Mouse (Mus musculus): ENCODE data around the gene Gm3415. TPM values are rescaled to one million over a fixed set of nuclear protein-coding genes. Genes with fewer than 3 reads are reported as not detected.

Gene Gm3415
- polyA plus RNA-seq, 1 experiment from 2014 or later: not detected

DNA sequence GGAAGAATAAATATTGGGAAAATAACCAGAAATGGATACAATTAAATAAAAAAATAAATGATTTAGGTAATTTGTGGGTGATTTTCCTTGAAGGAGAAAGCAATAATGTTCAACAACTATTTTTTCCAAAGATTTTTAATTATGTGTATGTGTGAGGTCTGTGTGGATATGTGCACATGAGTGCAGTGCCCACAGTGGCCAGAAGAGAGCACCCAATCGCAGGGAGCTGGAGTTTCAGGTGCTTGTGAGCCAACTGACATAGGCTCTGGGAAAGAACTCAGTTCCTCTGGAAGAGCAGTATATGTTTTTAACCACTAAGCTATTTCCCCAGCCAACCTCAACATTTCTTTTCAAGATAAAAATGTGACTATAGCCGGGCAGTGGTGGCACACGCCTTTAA is 20.7 kb downstream of the Gm3415 start:
- H3K9me3 ChIP-seq (ENCODE audit: control insufficient read depth, low read length): no peaks in the 10 kb centered on the region
- WGBS: 84% methylated on average over 3 of the region's 3 CpGs
- no peak for DNase-seq (ENCODE audit: low spot score)
- no peak for ATAC-seq (ENCODE audit: low FRiP score, low TSS enrichment)
- no peak for TF ChIP-seq CTCF (IDR thresholded peaks at IDR 0.05; ENCODE audit: low read depth)
- no peak for TF ChIP-seq EP300 (optimal IDR thresholded peaks at IDR 0.05)
- H3K4me2 ChIP-seq (replicated peaks; ENCODE audit: low read depth): no peak overlapping the region
- no peaks in the 10 kb centered on the region for H3K4me1 ChIP-seq (replicated peaks; ENCODE audit: control insufficient read depth, insufficient read depth)
- no peak overlapping the region for H3K9ac ChIP-seq (ENCODE audit: low read length)
- no peaks in the 10 kb centered on the region for H3K36me3 ChIP-seq (ENCODE audit: control insufficient read depth, insufficient read depth, low read length)
- H3K27ac ChIP-seq (replicated peaks): no peak overlapping the region
- no peaks in the 10 kb centered on the region for H3K27me3 ChIP-seq (ENCODE audit: control insufficient read depth, insufficient read depth, low read length)
- H3K4me3 ChIP-seq (ENCODE audit: low read depth, low read length): no peak overlapping the region

DNA sequence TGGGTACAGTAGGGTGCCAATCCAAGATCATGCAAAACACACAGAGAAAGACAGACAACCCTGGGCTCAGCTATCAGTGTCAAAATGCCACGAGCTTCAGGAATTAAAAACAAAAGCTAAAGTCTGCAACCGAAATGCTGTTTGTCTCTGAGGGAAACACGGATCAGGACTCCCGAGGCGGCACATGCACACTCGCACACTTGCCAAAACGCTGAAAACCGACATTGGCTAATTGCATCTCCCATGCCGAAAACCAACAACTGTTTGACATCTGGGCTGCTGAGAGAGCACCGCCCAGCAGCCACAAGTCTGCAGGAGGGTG is 28.2 kb downstream of the Gm3415 start:
- H3K27ac ChIP-seq (replicated peaks): no peak overlapping the region
- H3K36me3 ChIP-seq (ENCODE audit: control insufficient read depth, insufficient read depth, low read length): no peaks in the 10 kb centered on the region
- no peaks in the 10 kb centered on the region for H3K9me3 ChIP-seq (ENCODE audit: control insufficient read depth, low read length)
- H3K9ac ChIP-seq (ENCODE audit: low read length): no peak overlapping the region
- H3K27me3 ChIP-seq (ENCODE audit: control insufficient read depth, insufficient read depth, low read length): peaks cover 12% of the 10 kb centered on the region
- WGBS: 10% methylated on average over 10 of the region's 10 CpGs
- 0 out of 2 replicates have a peak, but pooled peaks cover 3% of the 10 kb centered on the region for H3K4me1 ChIP-seq (replicated peaks; ENCODE audit: control insufficient read depth, insufficient read depth)
- no peak for DNase-seq (ENCODE audit: low spot score)
- H3K4me3 ChIP-seq (ENCODE audit: low read depth, low read length): peak overlapping the region; percentile 39; the same call in 1 of the 2 replicates
- ATAC-seq (ENCODE audit: low FRiP score, low TSS enrichment): no peak
- TF ChIP-seq CTCF (IDR thresholded peaks at IDR 0.05; ENCODE audit: low read depth) (no peak), EP300 (optimal IDR thresholded peaks at IDR 0.05) (no peak)
- H3K4me2 ChIP-seq (replicated peaks; ENCODE audit: low read depth): peak overlapping the region; percentile 65

DNA sequence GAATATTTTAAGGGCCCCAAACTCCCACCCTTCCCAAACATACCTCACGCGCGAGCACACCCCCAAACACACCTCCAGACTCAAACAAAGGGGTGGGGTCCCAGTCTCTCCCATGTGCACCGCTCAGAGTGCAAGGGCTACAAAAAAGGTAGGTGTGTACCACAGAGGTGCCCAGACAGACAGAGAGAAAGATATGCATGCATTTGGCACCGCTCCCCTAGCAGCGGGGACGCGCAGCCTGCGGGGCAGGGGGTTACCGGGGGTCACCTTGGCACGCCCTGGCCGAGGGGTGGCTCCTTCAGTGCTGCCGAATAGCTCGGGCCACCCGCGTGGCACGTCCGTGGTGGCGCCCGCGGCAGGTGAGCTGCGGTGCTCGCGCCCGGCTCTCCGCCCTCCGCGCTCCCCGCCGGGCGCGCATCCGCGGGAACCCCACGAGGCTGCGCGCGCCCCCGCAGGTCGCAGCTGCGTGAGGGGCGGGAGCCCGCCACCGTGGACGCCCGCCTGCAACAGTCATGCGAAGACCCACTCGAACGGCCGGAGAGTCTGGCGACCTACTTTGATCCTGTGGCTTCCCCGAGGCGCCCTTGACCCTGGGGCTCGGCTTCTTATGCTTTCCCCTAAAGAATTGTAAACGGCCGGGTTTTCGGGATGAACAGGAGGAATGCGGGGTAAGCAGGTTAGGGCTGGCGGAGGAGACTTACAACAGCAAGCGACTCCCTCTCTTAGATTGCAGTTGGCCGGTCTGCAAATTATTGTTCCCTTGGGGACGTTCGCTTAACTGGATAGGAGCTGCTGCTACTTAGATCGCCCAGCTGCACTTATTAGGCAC is 28.8 kb downstream of the Gm3415 start, which contains the start of gene Gpr12:
TSS of gene Gpr12 (minus strand) at position 762 of the 829 bp plus-strand sequence.
- Histone ChIP-seq H3K9ac (ENCODE audit: low read length) (no peak within 1 kb of the TSS), H3K27me3 (ENCODE audit: control insufficient read depth, insufficient read depth, low read length) (peaks cover 12% of the 10 kb centered on the region), H3K36me3 (ENCODE audit: control insufficient read depth, insufficient read depth, low read length) (no peaks in the 10 kb centered on the region), H3K4me1 (replicated peaks; ENCODE audit: control insufficient read depth, insufficient read depth) (0 out of 2 replicates have a peak, but pooled peaks cover 3% of the 10 kb centered on the region), H3K4me3 (ENCODE audit: low read depth, low read length) (peak within 1 kb of the TSS; percentile 39), H3K4me2 (replicated peaks; ENCODE audit: low read depth) (peak within 1 kb of the TSS; percentile 65), H3K27ac (replicated peaks) (no peak within 1 kb of the TSS), H3K9me3 (ENCODE audit: control insufficient read depth, low read length) (no peaks in the 10 kb centered on the region)
- TF ChIP-seq EP300 (optimal IDR thresholded peaks at IDR 0.05) (no peak), CTCF (IDR thresholded peaks at IDR 0.05; ENCODE audit: low read depth) (no peak)
- WGBS: 1% methylated on average over 50 of the region's 64 CpGs
- DNase-seq (ENCODE audit: low spot score) (no peak), ATAC-seq (ENCODE audit: low FRiP score, low TSS enrichment) (no peak)

DNA sequence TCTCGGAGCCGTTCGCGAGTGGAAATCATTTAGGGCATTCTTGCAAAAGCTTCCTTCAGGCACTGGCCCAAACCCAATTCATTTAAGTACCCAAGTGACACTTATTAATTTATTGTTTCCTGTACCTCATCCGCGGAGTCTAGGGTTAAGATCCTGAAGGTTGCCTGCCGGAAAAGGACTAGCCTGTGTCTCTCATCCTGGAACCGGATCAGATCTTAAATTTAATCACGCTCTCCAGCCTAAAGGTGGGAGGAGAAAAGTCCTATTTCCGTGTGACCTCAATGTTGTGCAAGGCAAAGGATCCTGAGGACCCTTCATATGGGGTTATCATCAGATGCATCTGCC is 29.3 kb downstream of the Gm3415 start:
- no peak for DNase-seq (ENCODE audit: low spot score)
- Histone ChIP-seq H3K27me3 (ENCODE audit: control insufficient read depth, insufficient read depth, low read length) (peaks cover 12% of the 10 kb centered on the region), H3K9me3 (ENCODE audit: control insufficient read depth, low read length) (no peaks in the 10 kb centered on the region), H3K4me2 (replicated peaks; ENCODE audit: low read depth) (peak overlapping the region; percentile 65), H3K4me1 (replicated peaks; ENCODE audit: control insufficient read depth, insufficient read depth) (0 out of 2 replicates have a peak, but pooled peaks cover 3% of the 10 kb centered on the region), H3K9ac (ENCODE audit: low read length) (no peak overlapping the region), H3K27ac (replicated peaks) (no peak overlapping the region), H3K36me3 (ENCODE audit: control insufficient read depth, insufficient read depth, low read length) (no peaks in the 10 kb centered on the region), H3K4me3 (ENCODE audit: low read depth, low read length) (peak overlapping the region; percentile 39; the same call in 1 of the 2 replicates)
- no peak for ATAC-seq (ENCODE audit: low FRiP score, low TSS enrichment)
- WGBS: 8% methylated on average over 10 of the region's 10 CpGs
- TF ChIP-seq CTCF (IDR thresholded peaks at IDR 0.05; ENCODE audit: low read depth): no peak
- no peak for TF ChIP-seq EP300 (optimal IDR thresholded peaks at IDR 0.05)

DNA sequence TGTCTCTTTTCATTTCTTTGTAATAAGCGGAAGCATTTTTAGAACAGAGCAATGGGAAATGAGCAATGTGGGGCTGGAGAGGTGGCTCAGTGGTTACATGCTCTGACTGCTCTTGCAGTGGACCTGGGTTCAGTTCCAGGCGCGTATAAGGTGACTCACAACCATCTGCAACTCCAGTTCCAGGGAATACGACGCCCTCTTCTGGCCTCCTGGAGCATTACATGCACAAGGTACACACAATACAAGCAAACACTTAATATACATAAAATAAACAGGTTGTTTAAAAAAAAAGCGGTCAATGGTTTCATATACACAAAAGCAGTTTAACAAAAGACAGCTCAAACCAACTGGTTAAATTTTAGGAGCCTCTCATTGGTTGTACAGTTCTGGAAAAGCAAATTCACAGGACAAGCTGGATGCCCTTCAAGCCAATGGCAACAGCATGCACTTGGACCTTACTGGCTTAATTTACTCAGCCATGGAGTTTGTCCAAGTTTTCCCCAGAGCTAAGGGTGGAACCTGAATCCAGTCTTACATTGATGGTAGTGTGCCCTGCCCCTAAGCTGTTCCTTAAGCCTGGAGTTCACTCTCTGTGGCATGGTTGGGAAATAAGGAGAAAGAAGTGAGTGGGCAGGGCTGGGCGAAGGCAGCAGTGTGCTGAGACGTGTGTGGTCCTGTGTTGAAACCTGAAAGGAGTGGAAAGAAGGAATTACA is 30.6 kb downstream of the Gm3415 start:
- H3K4me2 ChIP-seq (replicated peaks; ENCODE audit: low read depth): no peak overlapping the region
- no peaks in the 10 kb centered on the region for H3K36me3 ChIP-seq (ENCODE audit: control insufficient read depth, insufficient read depth, low read length)
- peaks cover 12% of the 10 kb centered on the region for H3K27me3 ChIP-seq (ENCODE audit: control insufficient read depth, insufficient read depth, low read length)
- no peak for ATAC-seq (ENCODE audit: low FRiP score, low TSS enrichment)
- H3K4me1 ChIP-seq (replicated peaks; ENCODE audit: control insufficient read depth, insufficient read depth): 0 out of 2 replicates have a peak, but pooled peaks cover 3% of the 10 kb centered on the region
- WGBS: 62% methylated on average over 8 of the region's 8 CpGs
- H3K27ac ChIP-seq (replicated peaks): no peak overlapping the region
- TF ChIP-seq EP300 (optimal IDR thresholded peaks at IDR 0.05) (no peak), CTCF (IDR thresholded peaks at IDR 0.05; ENCODE audit: low read depth) (no peak)
- no peak overlapping the region for H3K9ac ChIP-seq (ENCODE audit: low read length)
- no peak overlapping the region for H3K4me3 ChIP-seq (ENCODE audit: low read depth, low read length)
- H3K9me3 ChIP-seq (ENCODE audit: control insufficient read depth, low read length): no peaks in the 10 kb centered on the region
- DNase-seq (ENCODE audit: low spot score): no peak

DNA sequence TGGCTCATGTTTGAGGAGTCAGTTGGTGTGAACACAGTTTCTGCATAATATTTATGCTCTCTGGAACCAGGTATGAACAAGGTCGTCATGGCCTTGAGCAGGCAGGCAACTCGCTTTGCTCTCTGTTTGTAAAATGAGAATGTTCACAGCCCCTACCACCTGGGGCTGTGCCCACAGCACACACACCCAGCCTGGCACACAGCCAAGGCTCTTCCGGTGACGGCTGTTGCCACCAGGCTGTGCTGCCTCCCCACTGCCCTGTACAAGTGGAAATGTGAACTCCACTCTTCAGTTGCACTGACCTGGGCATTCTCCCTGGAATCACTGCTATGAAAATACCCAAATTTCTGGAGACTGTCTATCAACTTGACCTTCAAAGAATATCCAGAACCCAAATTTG is 35.1 kb downstream of the Gm3415 start:
- DNase-seq (ENCODE audit: low spot score) (peak; percentile 29), ATAC-seq (ENCODE audit: low FRiP score, low TSS enrichment) (no peak)
- no peak overlapping the region for H3K27ac ChIP-seq (replicated peaks)
- no peak overlapping the region for H3K4me3 ChIP-seq (ENCODE audit: low read depth, low read length)
- H3K4me1 ChIP-seq (replicated peaks; ENCODE audit: control insufficient read depth, insufficient read depth): no peaks in the 10 kb centered on the region
- no peaks in the 10 kb centered on the region for H3K27me3 ChIP-seq (ENCODE audit: control insufficient read depth, insufficient read depth, low read length)
- no peak overlapping the region for H3K4me2 ChIP-seq (replicated peaks; ENCODE audit: low read depth)
- 34% methylated on average over 4 of the region's 4 CpGs for WGBS
- no peaks in the 10 kb centered on the region for H3K36me3 ChIP-seq (ENCODE audit: control insufficient read depth, insufficient read depth, low read length)
- TF ChIP-seq CTCF (IDR thresholded peaks at IDR 0.05; ENCODE audit: low read depth) (no peak), EP300 (optimal IDR thresholded peaks at IDR 0.05) (no peak)
- H3K9me3 ChIP-seq (ENCODE audit: control insufficient read depth, low read length): no peaks in the 10 kb centered on the region
- H3K9ac ChIP-seq (ENCODE audit: low read length): no peak overlapping the region

Measured in stomach, postnatal 0 days (tissue).